Mouse (Mus musculus): ENCODE measurements around the gene Raf1. TPM values are rescaled to one million over a fixed set of nuclear protein-coding genes. Genes with fewer than 3 reads are reported as not detected.

The Raf1 gene
- total RNA-seq (2021), result 100 to 1,000 TPM; 102 TPM
- long read RNA-seq, experiment 1, transcript Raf1-201 (17 exons, 3,070 nt), result major isoform, 42 of 67 reads
- long read RNA-seq, experiment 1, partial matches to known transcripts, result 9 of 67 reads
- long read RNA-seq, experiment 1, other reads (novel, unspliced or antisense), result 13 of 67 reads
- long read RNA-seq, experiment 2, transcript Raf1-201 (17 exons, 3,070 nt), result major isoform, 65 of 91 reads
- long read RNA-seq, experiment 2, partial matches to known transcripts, result 5 of 91 reads
- long read RNA-seq, experiment 2, other reads (novel, unspliced or antisense), result 18 of 91 reads

DNA sequence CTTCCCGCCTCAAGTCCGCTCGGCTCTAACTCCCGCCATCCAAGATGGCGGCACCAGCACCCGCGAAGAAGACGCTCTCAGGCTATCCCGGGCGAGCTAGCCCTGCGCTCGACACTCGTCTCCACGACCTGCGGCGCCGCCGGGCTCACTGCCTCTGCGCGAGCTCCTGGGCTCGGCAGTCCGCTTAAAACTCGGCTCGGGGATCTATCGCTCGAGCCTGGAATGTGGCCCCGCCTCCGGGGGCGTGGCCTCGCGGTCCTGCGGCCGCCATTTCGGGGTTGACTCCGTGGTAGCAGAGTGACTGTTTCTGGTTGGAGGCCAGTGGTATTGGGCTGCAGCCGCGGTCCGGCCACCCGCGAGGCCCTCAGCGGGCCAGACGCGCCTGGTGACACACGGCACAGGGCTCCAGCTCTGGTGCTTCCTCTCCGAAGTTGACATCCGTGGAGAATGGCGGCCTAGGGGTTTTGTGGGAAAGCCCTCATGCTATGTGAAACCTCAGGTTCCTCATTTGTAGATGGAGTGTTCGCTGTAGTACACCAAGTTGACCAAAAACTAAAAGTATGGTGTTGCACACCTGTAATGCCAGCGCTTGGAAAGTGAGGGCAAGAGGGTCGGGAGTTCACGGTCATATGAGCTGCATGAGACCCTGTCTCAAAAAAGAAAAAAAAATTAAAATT, at the start of gene Raf1:
Gene Raf1, minus strand, starts transcription at position 184 of the 677 bp plus-strand sequence.
- DNase-seq (ENCODE audit: low spot score in 2 of 2), result peak; percentile 98 to 99

DNA sequence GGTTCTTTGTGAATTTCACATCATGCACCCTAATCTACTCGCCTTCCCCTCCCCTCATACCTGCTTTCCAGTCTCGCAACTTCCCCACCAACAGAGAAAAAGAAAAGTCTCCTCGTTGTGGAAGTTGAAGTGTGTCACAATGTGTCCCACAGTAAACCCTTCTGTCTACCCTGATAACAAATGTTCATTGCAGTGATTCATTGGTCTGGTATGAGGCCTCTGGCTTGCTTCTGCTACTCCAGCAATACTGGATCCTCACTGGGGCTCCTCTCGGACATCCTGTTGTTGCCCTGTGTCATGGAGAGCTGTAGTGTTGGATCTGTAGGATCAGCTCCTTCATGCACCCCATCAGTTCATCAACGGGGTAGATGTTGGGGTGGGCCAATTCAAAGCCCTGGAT, 45.8 kb upstream of the Raf1 start:
- DNase-seq (ENCODE audit: low spot score in 2 of 2), result no peak

GRCm38 (mm10) chr6:115717715-115718558, 41.5 kb upstream of the Raf1 start:
- peak in 1 of 2 experiments; percentile 10 for DNase-seq (ENCODE audit: low spot score in 2 of 2)

DNA sequence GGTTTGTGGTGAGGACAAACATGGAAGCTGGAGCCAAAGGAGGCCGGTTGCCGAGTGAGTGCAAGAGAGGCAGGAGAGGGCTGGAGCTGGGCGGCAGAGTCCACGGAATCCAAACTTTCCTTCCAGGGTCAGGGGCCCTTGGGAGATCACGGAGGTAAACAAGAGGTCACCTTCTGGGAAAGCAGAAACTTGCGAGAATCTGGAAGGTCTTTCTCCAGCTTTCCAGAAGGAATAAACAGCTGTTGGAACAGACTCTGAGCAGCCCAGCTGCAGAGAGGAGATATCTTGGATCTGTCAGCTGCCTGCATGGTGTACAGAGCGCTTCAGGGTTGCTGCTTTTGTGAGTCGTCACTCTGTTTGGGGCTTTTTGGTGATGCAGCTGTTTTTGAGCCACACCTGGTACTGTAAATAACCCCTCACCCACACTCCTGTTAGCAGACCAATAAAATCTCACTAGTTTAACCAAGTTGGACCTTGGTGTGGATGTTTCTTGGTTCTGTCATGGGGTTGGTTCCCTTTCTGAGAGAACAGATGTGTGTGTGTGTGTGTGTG, 40.7 kb upstream of the Raf1 start:
- no peak for DNase-seq (ENCODE audit: low spot score in 2 of 2)

DNA sequence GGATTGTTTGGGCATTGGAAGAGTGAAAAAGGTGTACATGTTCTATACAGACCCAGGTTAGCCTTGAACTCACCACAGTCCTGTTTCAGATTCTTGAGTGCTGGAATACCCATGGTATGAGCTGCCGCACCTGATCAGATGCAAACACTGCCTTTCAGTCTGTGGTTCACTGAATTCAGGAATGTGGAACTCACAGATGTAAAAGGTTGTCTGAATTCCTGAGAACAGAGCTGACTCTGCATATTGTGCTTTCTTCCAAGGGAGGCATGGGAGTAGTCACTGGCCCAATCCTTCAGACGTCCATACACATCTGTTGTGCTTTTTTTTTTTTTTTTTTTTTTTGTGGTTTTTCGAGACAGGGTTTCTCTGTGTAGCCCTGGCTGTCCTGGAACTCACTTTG, 34.8 kb upstream of the Raf1 start:
- DNase-seq (ENCODE audit: low spot score in 2 of 2), result no peak

DNA sequence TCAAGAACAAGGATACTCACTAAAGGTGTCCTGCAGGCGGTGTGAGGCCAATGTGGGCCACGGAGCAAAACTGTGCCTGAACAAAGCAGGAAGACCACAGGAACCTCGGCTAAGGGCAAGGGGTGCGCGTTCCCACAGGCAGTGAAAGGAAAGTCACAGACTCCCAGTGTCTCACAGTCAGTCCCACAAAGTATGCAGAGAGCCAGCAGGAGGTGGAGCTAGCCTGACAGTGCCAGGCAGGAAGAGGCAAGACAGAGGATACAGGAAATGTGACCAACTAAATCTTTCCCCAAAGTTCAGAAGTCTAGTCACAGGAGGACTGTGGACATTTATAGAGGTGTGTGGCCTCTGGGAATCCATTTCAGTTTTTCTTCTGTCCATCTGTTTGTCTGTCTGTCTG, 26.5 kb upstream of the Raf1 start:
- DNase-seq (ENCODE audit: low spot score in 2 of 2), result no peak

DNA sequence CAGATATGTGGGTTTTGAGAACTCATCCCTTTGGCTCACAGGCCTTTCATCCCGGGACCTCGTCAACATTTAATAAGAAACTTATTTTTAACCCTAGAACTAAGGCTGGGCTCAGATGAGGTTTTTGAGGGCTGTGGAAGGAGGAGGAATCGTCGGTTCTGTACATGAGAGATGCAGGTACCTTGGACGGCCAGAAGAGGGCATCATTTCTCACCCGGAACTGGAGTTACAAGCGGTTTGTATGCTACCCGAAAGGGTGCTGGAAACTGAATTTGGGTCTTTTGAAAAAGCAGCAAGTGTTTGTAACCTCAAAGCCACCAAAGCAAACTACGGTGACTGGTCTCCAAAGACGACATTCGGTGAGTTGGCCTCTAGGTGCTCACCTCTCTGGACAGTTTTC, 24.9 kb upstream of the Raf1 start:
- no peak for DNase-seq (ENCODE audit: low spot score in 2 of 2)

DNA sequence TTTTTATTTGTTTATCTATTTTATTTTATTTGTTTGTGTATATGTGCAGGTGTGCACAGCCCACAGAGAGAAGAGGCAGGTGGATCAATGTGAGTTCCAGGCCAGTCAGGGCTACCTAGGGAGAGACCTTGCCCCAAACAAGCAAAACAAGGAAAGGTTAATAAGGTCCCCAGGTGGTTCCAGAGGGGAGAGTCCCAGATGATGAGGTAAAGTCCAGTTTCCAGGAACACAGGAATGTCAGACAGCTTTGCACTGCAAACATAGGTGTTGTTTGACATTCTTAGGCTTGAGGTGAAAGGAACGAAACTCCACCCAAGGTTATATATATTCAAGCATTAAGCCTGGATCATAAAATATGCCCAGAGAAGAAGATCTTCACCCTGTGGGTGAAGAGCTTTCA, 24.3 kb upstream of the Raf1 start:
- DNase-seq (ENCODE audit: low spot score in 2 of 2), result no peak

- no peak for DNase-seq (ENCODE audit: low spot score in 2 of 2)
Measured at GRCm38 (mm10) chr6:115698699-115699098, 22.3 kb upstream of the Raf1 start.

GRCm38 (mm10) chr6:115697739-115698558, 21.5 kb upstream of the Raf1 start:
- no peak for DNase-seq (ENCODE audit: low spot score in 2 of 2)

- no peak for DNase-seq (ENCODE audit: low spot score in 2 of 2)
Measured at GRCm38 (mm10) chr6:115696707-115697215, 20.3 kb upstream of the Raf1 start.

DNA sequence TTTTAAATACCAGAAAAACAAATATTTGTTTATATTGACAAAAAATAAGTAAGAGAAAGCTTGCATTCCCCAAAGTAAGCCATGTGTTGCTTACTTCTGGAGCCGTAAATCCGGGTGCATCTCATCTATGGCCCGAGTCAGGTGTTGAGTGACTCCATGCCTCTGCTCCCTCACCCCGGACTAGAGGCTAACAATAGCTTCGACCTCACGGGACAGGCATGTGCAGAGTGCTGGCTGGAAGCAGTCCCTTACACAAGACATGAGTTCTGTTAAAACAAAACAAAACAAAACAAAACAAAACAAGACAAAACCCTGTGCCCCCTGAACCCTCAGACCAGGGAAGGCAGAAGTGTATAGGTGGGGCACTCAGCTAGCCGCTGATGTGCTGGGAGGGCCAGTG, 18.7 kb upstream of the Raf1 start:
- no peak for DNase-seq (ENCODE audit: low spot score in 2 of 2)

DNA sequence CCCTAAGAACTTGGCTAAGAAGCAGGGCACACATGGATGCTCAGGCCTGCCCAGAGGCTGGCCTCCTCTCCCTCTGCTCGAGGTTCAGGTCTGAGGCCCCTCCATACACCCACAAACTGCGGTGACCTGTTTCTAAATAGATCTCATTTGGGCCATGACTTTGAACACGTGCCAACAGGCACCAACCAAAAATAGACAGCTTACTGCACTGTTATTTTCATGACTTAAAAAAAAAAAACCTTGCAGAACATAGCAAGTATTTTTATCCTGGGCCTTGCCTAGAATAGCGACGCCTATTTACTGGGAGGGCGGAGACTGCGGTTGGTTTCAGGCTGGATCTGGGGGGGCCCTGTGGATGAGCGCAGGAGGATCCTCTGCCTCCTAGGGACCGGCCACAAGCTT, 18.0 kb upstream of the Raf1 start:
- DNase-seq (ENCODE audit: low spot score in 2 of 2), result no peak

DNA sequence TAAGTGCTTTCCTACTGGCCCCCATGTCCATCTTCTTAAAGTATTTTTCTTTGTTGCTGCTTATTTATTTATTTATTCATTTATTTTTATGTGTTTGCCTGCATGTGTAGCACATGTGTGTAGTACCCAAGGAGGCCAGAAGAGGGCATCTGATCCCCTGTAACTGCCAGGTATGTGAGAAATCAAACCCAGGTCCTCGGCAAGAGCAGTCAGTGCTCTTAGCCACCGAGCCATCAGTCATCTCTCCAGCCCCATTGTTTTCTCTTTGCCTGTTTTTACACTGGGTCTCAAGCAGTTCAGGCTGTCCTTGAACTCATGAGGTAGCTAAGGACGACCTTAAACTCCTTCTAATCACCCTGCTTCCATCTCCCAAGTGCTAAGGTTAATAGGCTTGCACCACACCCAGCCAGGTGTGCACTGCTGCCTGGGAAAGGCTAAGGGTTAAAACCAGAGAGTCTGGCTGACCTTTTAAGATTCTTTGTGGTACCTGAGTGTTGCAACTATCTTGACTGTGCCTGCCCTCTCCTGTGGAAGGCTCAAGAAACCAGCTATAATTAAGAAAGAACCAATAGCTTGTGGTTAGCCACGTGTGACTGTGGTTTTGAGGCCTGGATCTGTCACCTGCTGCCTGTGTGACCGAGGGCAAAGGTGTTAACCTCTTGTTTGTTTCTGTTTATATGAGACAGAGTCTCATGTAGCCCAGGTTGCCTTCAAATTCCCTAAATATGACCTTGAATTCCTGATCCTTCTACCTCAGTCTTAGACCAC, 16.7 kb upstream of the Raf1 start:
- no peak for DNase-seq (ENCODE audit: low spot score in 2 of 2)

GRCm38 (mm10) chr6:115692163-115692950, 15.9 kb upstream of the Raf1 start:
- no peak for DNase-seq (ENCODE audit: low spot score in 2 of 2)

DNA sequence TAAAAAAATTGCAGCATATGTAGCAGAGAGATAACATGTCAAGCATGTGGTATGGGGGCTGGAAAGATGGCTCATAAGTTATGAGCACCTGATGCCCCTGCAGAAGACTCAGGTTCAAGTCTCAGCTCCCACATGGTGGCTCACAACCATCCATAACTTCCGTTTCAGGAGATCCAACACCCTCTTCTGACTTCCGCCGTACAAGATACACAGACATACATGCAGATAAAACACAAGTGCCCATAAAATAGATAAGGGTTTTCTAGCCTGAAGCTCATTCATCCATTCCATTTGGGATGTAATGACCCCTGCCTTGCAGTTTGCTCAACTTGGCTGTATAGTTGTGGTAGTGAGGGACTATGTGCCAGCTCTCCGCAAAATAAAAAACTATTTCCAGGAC, 13.7 kb upstream of the Raf1 start:
- no peak for DNase-seq (ENCODE audit: low spot score in 2 of 2)

GRCm38 (mm10) chr6:115688589-115688988, 12.2 kb upstream of the Raf1 start:
- no peak for DNase-seq (ENCODE audit: low spot score in 2 of 2)

DNA sequence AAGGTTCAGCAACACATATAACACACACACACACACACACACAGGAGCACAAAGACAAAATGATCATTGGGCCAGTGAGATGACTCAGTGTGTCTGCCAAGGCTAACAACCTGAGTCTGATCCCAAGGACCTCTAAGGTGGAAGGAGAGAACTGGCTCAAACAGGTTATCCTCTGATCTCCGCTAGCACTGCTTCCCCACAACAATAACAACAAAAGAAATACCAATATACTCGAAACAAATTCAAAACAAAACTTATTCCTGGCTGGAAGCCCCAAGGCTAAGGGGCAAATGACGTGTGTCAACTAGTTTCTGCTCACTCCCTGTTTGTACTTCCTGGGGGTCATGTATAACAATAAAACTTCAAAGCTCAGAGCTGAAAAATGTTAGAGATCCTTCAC, 11.3 kb upstream of the Raf1 start:
- DNase-seq (ENCODE audit: low spot score in 2 of 2), result no peak
